Mouse (Mus musculus): ENCODE measurements around the gene Stat5a. TPM values are rescaled to one million over a fixed set of nuclear protein-coding genes. Genes with fewer than 3 reads are reported as not detected.
A peak's percentile ranks its signal among the peaks of the same experiment; 100 is the strongest.

The Stat5a gene
- 1.4 and 2.8 TPM in 2 replicates for polyA plus RNA-seq (2016; fragmentation: Nextera tagmentation; extraction: Ambion mirVana)

- WGBS = 63% methylated on average over 9 of the region's 9 CpGs
- H3K36me3 ChIP-seq = no peaks in the 10 kb centered on the region
- H3K4me1 ChIP-seq = peaks cover 11% of the 10 kb centered on the region
- peak within 1 kb of the TSS; percentile 60 for H3K9ac ChIP-seq
- H3K9me3 ChIP-seq (replicated peaks) = no peaks in the 10 kb centered on the region
- H3K4me3 ChIP-seq = peak within 1 kb of the TSS; percentile 47
- H3K4me2 ChIP-seq (replicated peaks) = peak within 1 kb of the TSS; percentile 68
- H3K27me3 ChIP-seq = peaks cover 88% of the 10 kb centered on the region
- no peak for ATAC-seq (ENCODE audit: low FRiP score)
- H3K27ac ChIP-seq = no peak within 1 kb of the TSS
These were observed at the start of gene Stat5a for GRCm38 (mm10) chr11:100858935-100859578. Gene Stat5a (plus strand): TSS chr11:100859351.

- 0 out of 2 replicates have a peak, but pooled peaks cover 4% of the 10 kb centered on the region for H3K9me3 ChIP-seq (replicated peaks)
- no peaks in the 10 kb centered on the region for H3K36me3 ChIP-seq
- no peak overlapping the region for H3K4me3 ChIP-seq
- no peak for ATAC-seq (ENCODE audit: low FRiP score)
- H3K4me1 ChIP-seq = no peaks in the 10 kb centered on the region
- WGBS = 70% methylated on average over 9 of the region's 9 CpGs
- H3K9ac ChIP-seq = no peak overlapping the region
- H3K27ac ChIP-seq = peak overlapping the region; percentile 52; the same call in 1 of the 2 replicates
- no peaks in the 10 kb centered on the region for H3K27me3 ChIP-seq
- no peak overlapping the region for H3K4me2 ChIP-seq (replicated peaks)
These were observed 48.6 kb upstream of the Stat5a start for GRCm38 (mm10) chr11:100810516-100810915.

- H3K27ac ChIP-seq = peak overlapping the region; percentile 52
- no peaks in the 10 kb centered on the region for H3K36me3 ChIP-seq
- no peaks in the 10 kb centered on the region for H3K4me1 ChIP-seq
- no peak for ATAC-seq (ENCODE audit: low FRiP score)
- H3K9me3 ChIP-seq (replicated peaks) = 0 out of 2 replicates have a peak, but pooled peaks cover 4% of the 10 kb centered on the region
- H3K9ac ChIP-seq = no peak overlapping the region
- 85% methylated on average over 2 of the region's 2 CpGs for WGBS
- no peak overlapping the region for H3K4me2 ChIP-seq (replicated peaks)
- H3K27me3 ChIP-seq = no peaks in the 10 kb centered on the region
- no peak overlapping the region for H3K4me3 ChIP-seq
These were observed 48.0 kb upstream of the Stat5a start for GRCm38 (mm10) chr11:100811132-100811531.

- 71% methylated on average over 13 of the region's 13 CpGs for WGBS
- Histone ChIP-seq H3K9ac (no peak overlapping the region), H3K4me2 (replicated peaks) (no peak overlapping the region), H3K9me3 (replicated peaks) (0 out of 2 replicates have a peak, but pooled peaks cover 4% of the 10 kb centered on the region), H3K27me3 (no peaks in the 10 kb centered on the region), H3K4me1 (peaks cover 4% of the 10 kb centered on the region; the same call in 1 of the 2 replicates), H3K4me3 (no peak overlapping the region), H3K27ac (no peak overlapping the region), H3K36me3 (no peaks in the 10 kb centered on the region)
- no peak for ATAC-seq (ENCODE audit: low FRiP score)
These were observed 44.7 kb upstream of the Stat5a start for GRCm38 (mm10) chr11:100814498-100814897.

GRCm38 (mm10) chr11:100816342-100816741, 42.8 kb upstream of the Stat5a start:
- Histone ChIP-seq H3K36me3 (no peaks in the 10 kb centered on the region), H3K9me3 (replicated peaks) (0 out of 2 replicates have a peak, but pooled peaks cover under 1% of the 10 kb centered on the region), H3K27me3 (no peaks in the 10 kb centered on the region), H3K4me2 (replicated peaks) (no peak overlapping the region), H3K9ac (no peak overlapping the region), H3K27ac (no peak overlapping the region), H3K4me1 (peaks cover 4% of the 10 kb centered on the region; the same call in 1 of the 2 replicates), H3K4me3 (no peak overlapping the region)
- ATAC-seq (ENCODE audit: low FRiP score) = no peak
- WGBS = 86% methylated on average over 3 of the region's 3 CpGs

GRCm38 (mm10) chr11:100816801-100817200, 42.4 kb upstream of the Stat5a start:
- Histone ChIP-seq H3K4me2 (replicated peaks) (no peak overlapping the region), H3K27ac (no peak overlapping the region), H3K9me3 (replicated peaks) (no peaks in the 10 kb centered on the region), H3K9ac (no peak overlapping the region), H3K4me1 (peaks cover 4% of the 10 kb centered on the region; the same call in 1 of the 2 replicates), H3K27me3 (no peaks in the 10 kb centered on the region), H3K36me3 (no peaks in the 10 kb centered on the region), H3K4me3 (no peak overlapping the region)
- ATAC-seq (ENCODE audit: low FRiP score) = no peak
- WGBS = 86% methylated on average over 4 of the region's 4 CpGs

- 73% methylated on average over 9 of the region's 9 CpGs for WGBS
- Histone ChIP-seq H3K4me1 (peaks cover 4% of the 10 kb centered on the region; the same call in 1 of the 2 replicates), H3K9ac (no peak overlapping the region), H3K27me3 (no peaks in the 10 kb centered on the region), H3K27ac (no peak overlapping the region), H3K4me3 (no peak overlapping the region), H3K9me3 (replicated peaks) (no peaks in the 10 kb centered on the region), H3K4me2 (replicated peaks) (no peak overlapping the region), H3K36me3 (no peaks in the 10 kb centered on the region)
- ATAC-seq (ENCODE audit: low FRiP score) = no peak
These were observed 41.8 kb upstream of the Stat5a start for GRCm38 (mm10) chr11:100817311-100817710.

- no peaks in the 10 kb centered on the region for H3K27me3 ChIP-seq
- no peaks in the 10 kb centered on the region for H3K9me3 ChIP-seq (replicated peaks)
- no peak overlapping the region for H3K27ac ChIP-seq
- H3K4me1 ChIP-seq = peaks cover 4% of the 10 kb centered on the region; the same call in 1 of the 2 replicates
- no peak for ATAC-seq (ENCODE audit: low FRiP score)
- H3K4me2 ChIP-seq (replicated peaks) = no peak overlapping the region
- 94% methylated on average over 15 of the region's 15 CpGs for WGBS
- no peak overlapping the region for H3K9ac ChIP-seq
- H3K36me3 ChIP-seq = no peaks in the 10 kb centered on the region
- H3K4me3 ChIP-seq = no peak overlapping the region
These were observed 40.7 kb upstream of the Stat5a start for GRCm38 (mm10) chr11:100818359-100819012.

- H3K9me3 ChIP-seq (replicated peaks) = no peaks in the 10 kb centered on the region
- no peak overlapping the region for H3K9ac ChIP-seq
- H3K27ac ChIP-seq = no peak overlapping the region
- no peaks in the 10 kb centered on the region for H3K36me3 ChIP-seq
- ATAC-seq (ENCODE audit: low FRiP score) = no peak
- 82% methylated on average over 8 of the region's 8 CpGs for WGBS
- no peaks in the 10 kb centered on the region for H3K27me3 ChIP-seq
- no peak overlapping the region for H3K4me2 ChIP-seq (replicated peaks)
- H3K4me1 ChIP-seq = peaks cover 4% of the 10 kb centered on the region; the same call in 1 of the 2 replicates
- no peak overlapping the region for H3K4me3 ChIP-seq
These were observed 40.1 kb upstream of the Stat5a start for GRCm38 (mm10) chr11:100819048-100819447.

GRCm38 (mm10) chr11:100819626-100820025, 39.5 kb upstream of the Stat5a start:
- no peak overlapping the region for H3K4me2 ChIP-seq (replicated peaks)
- H3K4me3 ChIP-seq = no peak overlapping the region
- no peaks in the 10 kb centered on the region for H3K36me3 ChIP-seq
- 91% methylated on average over 16 of the region's 16 CpGs for WGBS
- peaks cover 4% of the 10 kb centered on the region; the same call in 1 of the 2 replicates for H3K4me1 ChIP-seq
- H3K27ac ChIP-seq = no peak overlapping the region
- H3K9ac ChIP-seq = no peak overlapping the region
- no peaks in the 10 kb centered on the region for H3K9me3 ChIP-seq (replicated peaks)
- H3K27me3 ChIP-seq = no peaks in the 10 kb centered on the region
- no peak for ATAC-seq (ENCODE audit: low FRiP score)

GRCm38 (mm10) chr11:100820047-100820446, 39.1 kb upstream of the Stat5a start:
- no peak overlapping the region for H3K4me3 ChIP-seq
- ATAC-seq (ENCODE audit: low FRiP score) = no peak
- WGBS = 89% methylated on average over 8 of the region's 8 CpGs

GRCm38 (mm10) chr11:100821605-100822220, 37.4 kb upstream of the Stat5a start:
- Histone ChIP-seq H3K4me3 (no peak overlapping the region), H3K27ac (no peak overlapping the region), H3K9me3 (replicated peaks) (no peaks in the 10 kb centered on the region), H3K36me3 (no peaks in the 10 kb centered on the region), H3K4me1 (peaks cover 4% of the 10 kb centered on the region; the same call in 1 of the 2 replicates), H3K4me2 (replicated peaks) (no peak overlapping the region), H3K9ac (no peak overlapping the region), H3K27me3 (no peaks in the 10 kb centered on the region)
- no peak for ATAC-seq (ENCODE audit: low FRiP score)
- WGBS = 93% methylated on average over 13 of the region's 13 CpGs

More at GRCm38 (mm10) chr11:100820047-100820446, 39.1 kb upstream of the Stat5a start:
- no peak overlapping the region for H3K4me2 ChIP-seq (replicated peaks)
- H3K9me3 ChIP-seq (replicated peaks) = no peaks in the 10 kb centered on the region
- no peak overlapping the region for H3K27ac ChIP-seq
- no peaks in the 10 kb centered on the region for H3K36me3 ChIP-seq
- H3K9ac ChIP-seq = no peak overlapping the region
- no peaks in the 10 kb centered on the region for H3K27me3 ChIP-seq
- H3K4me1 ChIP-seq = peaks cover 4% of the 10 kb centered on the region; the same call in 1 of the 2 replicates
